Mouse (Mus musculus) small intestine, adult 2 months (tissue): ENCODE data around the gene Cluap1.

Experiments
- CTCF ChIP-seq: fragments of 200-500 bp; IDR thresholded peaks from 2 replicates; pipeline ENCODE4 v1.5.1; 2012; ENCODE audit warnings: low read depth, mild to moderate bottlenecking, control low read depth, inconsistent platforms, low read length, moderate library complexity, mixed read lengths; ENCODE audit not compliant: insufficient replicate concordance, insufficient read length; ENCODE audit errors: extremely low read depth
- POLR2A ChIP-seq: fragments of 200-500 bp; IDR thresholded peaks from 2 replicates; pipeline ENCODE4 v1.6.1; 2012; ENCODE audit warnings: low read depth, mild to moderate bottlenecking, control low read depth, inconsistent platforms, low read length, moderate library complexity

DNA sequence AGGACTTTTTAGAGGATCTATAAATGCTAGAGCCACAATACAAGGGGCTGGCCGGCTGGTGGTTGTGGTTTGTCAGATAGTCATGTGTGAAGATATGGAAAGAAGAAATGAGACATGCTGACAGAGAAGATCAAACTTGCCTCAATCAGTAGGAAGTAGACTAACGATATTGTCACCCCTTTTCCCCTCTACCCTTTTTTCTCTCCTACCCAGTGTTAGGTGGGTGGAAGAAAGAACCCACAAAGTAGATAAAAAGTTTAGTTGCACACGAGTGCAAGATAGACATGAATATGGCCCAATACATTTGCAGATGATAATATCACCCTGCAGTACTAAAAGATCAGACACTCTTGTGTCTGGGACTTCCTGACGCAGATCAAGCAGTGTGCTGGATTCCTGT is 79.8 kb downstream of the Cluap1 start:
- no peak for TF ChIP-seq CTCF
- no peak for TF ChIP-seq POLR2A
